In the genomic region with DNA sequence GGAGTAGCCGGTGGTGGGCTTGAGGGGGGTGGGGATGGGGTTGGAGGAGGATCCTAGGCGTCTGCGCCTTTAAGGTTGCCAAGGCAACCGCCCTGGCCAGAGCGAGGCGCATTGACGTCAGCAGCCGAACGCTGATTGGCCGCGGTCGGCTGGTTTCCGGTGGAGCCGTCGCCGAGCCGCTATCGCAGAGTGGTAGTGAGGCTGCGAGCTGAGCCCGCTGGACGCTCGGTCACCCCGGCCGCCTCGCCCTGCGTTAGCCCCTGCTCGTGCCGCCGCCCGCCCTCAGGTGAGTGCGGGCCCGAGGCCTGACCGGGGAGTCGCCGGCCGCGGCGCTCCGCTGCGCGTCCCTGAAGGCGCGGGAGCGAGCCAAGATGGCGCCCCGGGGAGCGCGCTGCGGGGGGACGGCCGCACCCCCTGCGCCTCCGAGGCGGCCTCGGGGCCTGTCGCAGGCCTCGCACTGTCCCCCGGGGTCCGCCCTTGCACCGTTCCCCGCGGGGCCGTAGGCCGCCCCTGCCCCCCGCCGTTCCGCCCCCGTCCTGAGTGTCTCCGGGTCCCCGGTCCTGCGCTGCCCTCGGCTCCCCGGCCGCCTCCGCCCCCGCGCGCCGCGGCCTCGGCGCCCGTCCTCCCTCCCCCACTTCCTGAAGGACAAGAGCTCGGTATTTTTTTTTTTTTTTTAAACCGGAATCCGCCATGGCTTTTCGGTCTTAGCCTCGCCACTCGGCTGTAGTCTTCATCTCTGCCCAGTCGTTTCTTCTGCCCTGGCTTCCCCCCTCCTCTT, we compare ENCODE assay signal across 7 mouse cellular contexts. TPM values are rescaled to one million over a fixed set of nuclear protein-coding genes. Genes with fewer than 3 reads are reported as not detected.
DNase-seq lines count a peak whose midpoint lies in the region; ATAC-seq lines count a peak whose summit lies in the region.

No protein-coding gene starts in this region.

- peak overlapping the region; percentile 91 for H3K9ac ChIP-seq in intestine, embryonic 15.5 days

- intact Hi-C loops in left cerebral cortex, postnatal 25 days (cut with DNase I), result loop anchor here (1.0 to 5.0 kb wide), 2 partner anchors 40 to 179 kb away; partner anchors contain the start of genes Arsg, Slc16a6 and Wipi1

- peak; percentile 97 for ATAC-seq in intestine, embryonic 15.5 days

- H3K4me3 ChIP-seq in intestine, embryonic 15.5 days (replicated peaks), result peak overlapping the region; percentile 95
- H3K4me3 ChIP-seq in midbrain, embryonic 10.5 days, result peak overlapping the region; percentile 97

- H3K27me3 ChIP-seq in intestine, embryonic 15.5 days (replicated peaks), result no peaks in the 10 kb centered on the region
- 0 out of 2 replicates have a peak, but pooled peaks cover 9% of the 10 kb centered on the region for H3K27me3 ChIP-seq in midbrain, embryonic 10.5 days (ENCODE audit: low read depth, poor library complexity, severe bottlenecking)

- peak overlapping the region; percentile 97 for H3K27ac ChIP-seq in intestine, embryonic 15.5 days
- peak overlapping the region; percentile 99 for H3K27ac ChIP-seq in midbrain, embryonic 10.5 days (replicated peaks)

- no peaks in the 10 kb centered on the region for H3K9me3 ChIP-seq in intestine, embryonic 15.5 days
- H3K9me3 ChIP-seq in midbrain, embryonic 10.5 days (replicated peaks), result no peaks in the 10 kb centered on the region

- WGBS in intestine, embryonic 15.5 days, result under 1% methylated on average over 78 of the region's 90 CpGs
- WGBS in midbrain, embryonic 10.5 days, result under 1% methylated on average over 76 of the region's 90 CpGs

- H3K4me1 ChIP-seq in intestine, embryonic 15.5 days (replicated peaks), result peaks cover 21% of the 10 kb centered on the region
- peaks cover 42% of the 10 kb centered on the region for H3K4me1 ChIP-seq in midbrain, embryonic 10.5 days

- peak overlapping the region; percentile 94 for H3K4me2 ChIP-seq in intestine, embryonic 15.5 days (replicated peaks)

- 0 out of 2 replicates have a peak, but pooled peaks cover 4% of the 10 kb centered on the region for H3K36me3 ChIP-seq in intestine, embryonic 15.5 days
- peaks cover 29% of the 10 kb centered on the region for H3K36me3 ChIP-seq in midbrain, embryonic 10.5 days

- peak; percentile 94 to 97 for DNase-seq in adrenal gland, adult (ENCODE audit: inconsistent age in 2 of 2, low spot score in 1 of 2)
- peak; percentile 96 for DNase-seq in embryo, embryonic 10.5 days (ENCODE audit: low spot score)
- peak; percentile 91 for DNase-seq in gastrocnemius, postnatal 25 days
- peak; percentile 96 to 97 for DNase-seq in left cerebral cortex, postnatal 25 days (ENCODE audit: low spot score in 2 of 2)
- peak; percentile 93 for DNase-seq in midbrain, embryonic 10.5 days (ENCODE audit: low spot score)
- peak; percentile 93 for DNase-seq in right cerebral cortex, postnatal 4 days

RNA-seq across cellular contexts. Expression of gene Prkar1a, which starts 1.8 kb away (rescaled TPM):
- 100 to 1,000 TPM; 136 to 142 TPM for total RNA-seq in gastrocnemius, postnatal 25 days (2021)
- 270 and 286 TPM in 2 replicates for polyA plus RNA-seq in intestine, embryonic 15.5 days (2015; fragmentation: Nextera tagmentation; extraction: Ambion mirVana)
- 100 to 1,000 TPM; 561 to 584 TPM for total RNA-seq in left cerebral cortex, postnatal 25 days (2021)
- polyA plus RNA-seq in midbrain, embryonic 10.5 days (2016; fragmentation: Nextera tagmentation; extraction: Ambion mirVana), result 309 and 361 TPM in 2 replicates

RNA-seq across cellular contexts. Expression of gene Wipi1, which starts 39.2 kb away (rescaled TPM):
- total RNA-seq in gastrocnemius, postnatal 25 days (2021), result 10 to 100 TPM; 59.7 to 64.9 TPM
- polyA plus RNA-seq in intestine, embryonic 15.5 days (2015; fragmentation: Nextera tagmentation; extraction: Ambion mirVana), result 27.4 and 30.4 TPM in 2 replicates
- 10 to 100 TPM; 21.3 TPM for total RNA-seq in left cerebral cortex, postnatal 25 days (2021)
- polyA plus RNA-seq in midbrain, embryonic 10.5 days (2016; fragmentation: Nextera tagmentation; extraction: Ambion mirVana), result 17.9 and 19.4 TPM in 2 replicates

Comparison
In these comparisons a context has a peak if more than half of its experiments do, and no peak if none do; other contexts are left out.
1. Peak in every context shown above with its lines: DNase-seq, ATAC-seq, H3K4me3 ChIP-seq and H3K27ac ChIP-seq.